Mouse (Mus musculus): ENCODE measurements at regions not wholly inside any gene's neighbourhood (a gene's known extent, or its start where the extent isn't known, plus 50 kb on each side); places are given as distances from the start of the nearest gene placed in this dataset.

GRCm38 (mm10) chr11:114446617-114447460, 221.5 kb upstream of the Rpl38 start:
- peak; percentile 74 for ATAC-seq (replicated peaks)
- Histone ChIP-seq H3K27me3 (replicated peaks) (no peaks in the 10 kb centered on the region), H3K27ac (peak overlapping the region; percentile 74), H3K36me3 (replicated peaks) (no peaks in the 10 kb centered on the region), H3K4me3 (no peak overlapping the region), H3K4me2 (peak overlapping the region; percentile 39), H3K4me1 (peaks cover 45% of the 10 kb centered on the region), H3K9ac (no peak overlapping the region), H3K9me3 (no peaks in the 10 kb centered on the region)
- WGBS: 2% methylated on average over 23 of the region's 23 CpGs

- Histone ChIP-seq H3K9ac (no peak overlapping the region), H3K9me3 (no peaks in the 10 kb centered on the region), H3K4me3 (no peak overlapping the region), H3K27me3 (replicated peaks) (no peaks in the 10 kb centered on the region), H3K4me2 (peak overlapping the region; percentile 39), H3K4me1 (peaks cover 45% of the 10 kb centered on the region), H3K27ac (peak overlapping the region; percentile 74), H3K36me3 (replicated peaks) (no peaks in the 10 kb centered on the region)
- ATAC-seq (replicated peaks): peak; percentile 53
- 2% methylated on average over 8 of the region's 8 CpGs for WGBS
Observed at GRCm38 (mm10) chr11:114446075-114446616, 222.2 kb upstream of the Rpl38 start.

- no peak overlapping the region for H3K27ac ChIP-seq
- no peak overlapping the region for H3K4me3 ChIP-seq
- H3K27me3 ChIP-seq (replicated peaks): no peaks in the 10 kb centered on the region
- H3K4me1 ChIP-seq: peaks cover 42% of the 10 kb centered on the region
- WGBS: 34% methylated on average over 8 of the region's 8 CpGs
- no peak overlapping the region for H3K4me2 ChIP-seq
- H3K36me3 ChIP-seq (replicated peaks): no peaks in the 10 kb centered on the region
- ATAC-seq (replicated peaks): no peak
- H3K9ac ChIP-seq: no peak overlapping the region
- no peaks in the 10 kb centered on the region for H3K9me3 ChIP-seq
Observed at GRCm38 (mm10) chr11:114444211-114444610, 224.1 kb upstream of the Rpl38 start.

GRCm38 (mm10) chr11:114443444-114443843, 224.9 kb upstream of the Rpl38 start:
- no peak for ATAC-seq (replicated peaks)
- Histone ChIP-seq H3K27ac (no peak overlapping the region), H3K4me1 (peaks cover 34% of the 10 kb centered on the region), H3K36me3 (replicated peaks) (no peaks in the 10 kb centered on the region), H3K27me3 (replicated peaks) (no peaks in the 10 kb centered on the region), H3K4me3 (no peak overlapping the region), H3K4me2 (no peak overlapping the region), H3K9me3 (no peaks in the 10 kb centered on the region), H3K9ac (no peak overlapping the region)
- WGBS: 74% methylated on average over 5 of the region's 5 CpGs

- Histone ChIP-seq H3K9ac (no peak overlapping the region), H3K9me3 (no peaks in the 10 kb centered on the region), H3K27ac (no peak overlapping the region), H3K27me3 (replicated peaks) (no peaks in the 10 kb centered on the region), H3K4me1 (peaks cover 3% of the 10 kb centered on the region; the same call in 1 of the 2 replicates), H3K4me3 (no peak overlapping the region), H3K4me2 (no peak overlapping the region), H3K36me3 (replicated peaks) (no peaks in the 10 kb centered on the region)
- WGBS: 91% methylated on average over 4 of the region's 4 CpGs
- no peak for ATAC-seq (replicated peaks)
Observed at GRCm38 (mm10) chr11:114439314-114439713, 229.0 kb upstream of the Rpl38 start.

- H3K9ac ChIP-seq: no peak overlapping the region
- peaks cover 7% of the 10 kb centered on the region for H3K4me1 ChIP-seq
- H3K9me3 ChIP-seq: no peaks in the 10 kb centered on the region
- 75% methylated on average over 1 of the region's 1 CpGs for WGBS
- no peaks in the 10 kb centered on the region for H3K36me3 ChIP-seq (replicated peaks)
- H3K27ac ChIP-seq: no peak overlapping the region
- ATAC-seq (replicated peaks): no peak
- H3K4me3 ChIP-seq: no peak overlapping the region
- H3K4me2 ChIP-seq: no peak overlapping the region
- 0 out of 2 replicates have a peak, but pooled peaks cover 3% of the 10 kb centered on the region for H3K27me3 ChIP-seq (replicated peaks)
Observed at GRCm38 (mm10) chr11:114435788-114436187, 232.5 kb upstream of the Rpl38 start.

DNA sequence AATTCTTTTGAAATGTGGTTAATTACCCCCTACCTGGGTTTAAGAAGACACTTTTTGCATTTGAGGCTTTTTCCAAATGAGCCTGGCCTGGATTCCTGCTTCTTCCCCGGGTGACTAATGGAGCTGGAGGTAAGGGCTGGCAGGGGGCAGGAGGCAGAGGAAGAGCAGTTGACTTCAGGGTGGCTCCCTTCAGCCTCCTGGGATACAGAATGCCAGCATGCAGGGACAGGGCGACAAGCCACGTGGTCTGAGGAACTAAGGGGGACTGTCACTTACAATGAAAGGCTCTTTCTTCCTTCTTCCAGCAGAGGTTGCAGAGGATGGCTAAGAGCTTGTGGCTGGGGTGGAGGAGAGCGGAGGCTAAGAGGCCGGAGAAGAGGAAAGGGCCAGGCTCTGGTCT, 234.8 kb upstream of the Rpl38 start:
- Histone ChIP-seq H3K4me2 (no peak overlapping the region), H3K27me3 (replicated peaks) (0 out of 2 replicates have a peak, but pooled peaks cover 3% of the 10 kb centered on the region), H3K27ac (no peak overlapping the region), H3K9me3 (no peaks in the 10 kb centered on the region), H3K4me3 (no peak overlapping the region), H3K9ac (no peak overlapping the region), H3K36me3 (replicated peaks) (no peaks in the 10 kb centered on the region), H3K4me1 (peaks cover 7% of the 10 kb centered on the region)
- 13% methylated on average over 5 of the region's 5 CpGs for WGBS
- no peak for ATAC-seq (replicated peaks)

DNA sequence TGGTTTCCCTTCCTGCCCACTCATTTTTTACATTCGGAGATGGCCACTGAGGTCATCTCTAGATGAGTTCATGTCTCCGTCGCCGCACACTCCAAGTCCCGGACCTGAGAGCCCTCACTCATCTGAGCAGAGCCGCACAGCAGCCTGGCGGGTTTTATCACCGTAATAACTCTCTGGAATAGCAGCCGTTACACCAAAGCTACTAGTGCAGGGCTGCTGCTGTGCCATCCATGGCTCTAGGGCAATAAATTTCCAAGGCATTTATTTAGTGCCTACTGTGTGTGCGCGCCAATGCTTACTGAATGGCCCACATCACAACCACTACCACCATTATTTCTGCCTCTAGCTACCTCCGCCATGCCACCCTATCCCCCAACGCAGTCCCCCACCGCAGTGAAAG, 242.9 kb upstream of the Rpl38 start:
- no peak overlapping the region for H3K4me2 ChIP-seq
- peaks cover 7% of the 10 kb centered on the region; the same call in 1 of the 2 replicates for H3K4me1 ChIP-seq
- 91% methylated on average over 14 of the region's 14 CpGs for WGBS
- no peak for ATAC-seq (replicated peaks)
- H3K4me3 ChIP-seq: no peak overlapping the region
- no peaks in the 10 kb centered on the region; the same call in 1 of the 2 replicates for H3K27me3 ChIP-seq (replicated peaks)
- no peak overlapping the region for H3K27ac ChIP-seq
- H3K36me3 ChIP-seq (replicated peaks): no peaks in the 10 kb centered on the region
- H3K9me3 ChIP-seq: no peaks in the 10 kb centered on the region
- H3K9ac ChIP-seq: no peak overlapping the region

- ATAC-seq (replicated peaks): no peak
- Histone ChIP-seq H3K27me3 (replicated peaks) (no peaks in the 10 kb centered on the region; the same call in 1 of the 2 replicates), H3K4me2 (no peak overlapping the region), H3K9ac (no peak overlapping the region), H3K4me3 (no peak overlapping the region), H3K4me1 (peaks cover 7% of the 10 kb centered on the region; the same call in 1 of the 2 replicates), H3K27ac (no peak overlapping the region), H3K9me3 (no peaks in the 10 kb centered on the region), H3K36me3 (replicated peaks) (no peaks in the 10 kb centered on the region)
- 63% methylated on average over 19 of the region's 19 CpGs for WGBS
Observed at GRCm38 (mm10) chr11:114423322-114423721, 245.0 kb upstream of the Rpl38 start.

DNA sequence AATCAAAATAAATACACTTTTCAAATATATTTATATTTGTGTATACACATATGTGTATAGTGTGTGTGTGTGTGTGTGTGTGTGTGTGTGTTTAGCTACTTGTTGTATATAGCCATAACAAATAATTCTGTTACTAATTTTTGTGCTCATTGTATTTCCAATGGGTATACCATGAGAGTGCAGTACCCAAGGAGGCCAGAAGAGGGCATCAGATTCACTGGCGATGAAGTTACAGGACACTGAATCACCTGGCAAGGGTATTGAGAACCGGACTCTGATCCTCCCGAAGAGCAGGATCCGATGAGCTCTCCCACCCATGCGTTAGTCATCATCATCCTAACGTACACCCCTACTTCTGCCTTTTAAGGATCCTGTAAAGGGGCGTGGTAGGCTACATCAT, 249.3 kb upstream of the Rpl38 start:
- Histone ChIP-seq H3K27ac (no peak overlapping the region), H3K27me3 (replicated peaks) (no peaks in the 10 kb centered on the region; the same call in 1 of the 2 replicates), H3K4me3 (no peak overlapping the region), H3K9ac (no peak overlapping the region), H3K4me2 (no peak overlapping the region), H3K4me1 (peaks cover 7% of the 10 kb centered on the region; the same call in 1 of the 2 replicates), H3K9me3 (no peaks in the 10 kb centered on the region), H3K36me3 (replicated peaks) (no peaks in the 10 kb centered on the region)
- ATAC-seq (replicated peaks): no peak
- 83% methylated on average over 7 of the region's 7 CpGs for WGBS

DNA sequence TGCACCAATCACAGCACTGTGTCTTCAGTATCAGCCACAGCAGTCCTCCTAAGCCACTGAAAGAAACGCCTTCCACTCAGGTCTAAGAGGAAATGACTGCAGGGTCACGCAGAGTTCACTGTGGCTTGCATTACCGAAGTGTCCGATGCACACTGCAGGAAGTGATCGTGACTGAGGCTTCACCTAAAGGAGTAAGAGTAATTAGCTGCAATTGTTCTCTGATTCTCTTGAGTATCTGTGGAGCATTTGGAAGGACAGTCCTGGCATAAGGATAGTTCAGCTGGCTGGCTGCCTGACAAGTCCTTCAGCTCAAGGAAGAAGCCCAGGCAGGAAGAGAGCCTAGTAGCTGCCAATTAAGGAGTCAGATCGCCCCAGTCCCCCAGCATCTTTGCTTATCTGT, 252.2 kb upstream of the Rpl38 start:
- H3K9me3 ChIP-seq: no peaks in the 10 kb centered on the region
- ATAC-seq (replicated peaks): no peak
- no peak overlapping the region for H3K9ac ChIP-seq
- no peaks in the 10 kb centered on the region for H3K36me3 ChIP-seq (replicated peaks)
- no peaks in the 10 kb centered on the region for H3K4me1 ChIP-seq
- H3K4me3 ChIP-seq: no peak overlapping the region
- no peak overlapping the region for H3K4me2 ChIP-seq
- H3K27me3 ChIP-seq (replicated peaks): no peaks in the 10 kb centered on the region
- 80% methylated on average over 6 of the region's 6 CpGs for WGBS
- no peak overlapping the region for H3K27ac ChIP-seq

DNA sequence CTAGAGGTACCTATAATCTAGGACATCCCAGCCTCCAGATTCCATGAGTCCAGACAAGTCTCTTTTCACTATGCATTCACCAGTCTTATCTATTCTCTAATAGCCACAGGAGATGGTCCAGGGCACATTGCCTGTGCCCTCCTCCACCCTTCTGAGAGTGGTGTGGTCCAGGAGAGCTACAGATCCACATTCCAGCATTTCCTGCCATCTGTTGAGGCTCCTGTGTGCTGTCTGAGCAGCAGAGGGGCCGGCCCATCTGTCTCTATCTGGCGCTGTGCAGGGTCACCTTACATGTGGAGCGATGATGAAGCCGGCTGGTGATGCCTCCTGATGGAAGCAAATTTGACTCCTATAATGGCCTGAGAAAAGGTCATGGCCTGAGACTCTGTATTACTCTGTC, 263.9 kb upstream of the Rpl38 start:
- no peak for ATAC-seq (replicated peaks)
- no peaks in the 10 kb centered on the region; the same call in 1 of the 2 replicates for H3K27me3 ChIP-seq (replicated peaks)
- no peaks in the 10 kb centered on the region for H3K36me3 ChIP-seq (replicated peaks)
- H3K4me2 ChIP-seq: no peak overlapping the region
- no peaks in the 10 kb centered on the region for H3K9me3 ChIP-seq
- H3K4me3 ChIP-seq: no peak overlapping the region
- 73% methylated on average over 4 of the region's 4 CpGs for WGBS
- no peak overlapping the region for H3K9ac ChIP-seq
- H3K27ac ChIP-seq: no peak overlapping the region
- H3K4me1 ChIP-seq: peaks cover 15% of the 10 kb centered on the region
